Mouse (Mus musculus) skeletal muscle tissue, adult 2 months (tissue): ENCODE measurements around the gene Rtn4rl2.

Experiments used
- DNase-seq: peaks from one replicate; pipeline ENCODE4 v3.0.0-alpha.2; 2012; ENCODE audit warnings: low read depth, low spot score

Gene Rtn4rl2

DNA sequence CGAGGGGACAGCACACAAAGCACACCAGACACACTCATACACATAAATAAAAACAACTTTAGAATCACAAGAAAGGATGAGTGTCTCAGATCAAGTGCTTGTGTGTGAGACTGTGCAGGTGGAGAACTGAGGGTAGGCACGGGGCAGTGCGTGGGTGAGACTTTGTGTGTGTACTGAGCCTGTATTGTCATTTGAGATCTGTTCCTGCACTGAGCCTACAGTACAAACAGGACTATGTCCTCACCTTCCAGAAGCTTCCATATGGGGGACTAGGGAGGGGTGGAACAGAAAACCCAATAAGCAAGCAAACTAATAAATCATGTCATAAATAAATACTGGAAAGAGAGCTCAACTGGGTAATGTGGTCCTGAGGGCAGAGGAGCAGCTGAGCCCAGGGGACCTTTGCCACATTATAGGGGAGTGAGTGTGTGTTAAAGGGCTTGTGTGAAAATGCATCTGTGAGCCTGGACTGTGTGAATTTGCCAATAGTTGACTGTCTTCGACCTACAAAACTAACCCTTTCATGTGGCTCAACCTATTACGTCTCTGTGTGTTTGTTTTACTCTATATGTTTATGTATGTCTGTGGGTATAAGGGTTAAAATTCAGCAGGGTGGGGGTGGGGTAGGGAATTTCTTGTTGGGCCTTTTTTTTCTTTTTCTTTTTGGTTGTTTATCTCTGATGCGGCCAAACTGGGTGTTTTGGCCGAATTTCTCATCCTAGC, 35.9 kb downstream of the Rtn4rl2 start:
- no peak for DNase-seq

DNA sequence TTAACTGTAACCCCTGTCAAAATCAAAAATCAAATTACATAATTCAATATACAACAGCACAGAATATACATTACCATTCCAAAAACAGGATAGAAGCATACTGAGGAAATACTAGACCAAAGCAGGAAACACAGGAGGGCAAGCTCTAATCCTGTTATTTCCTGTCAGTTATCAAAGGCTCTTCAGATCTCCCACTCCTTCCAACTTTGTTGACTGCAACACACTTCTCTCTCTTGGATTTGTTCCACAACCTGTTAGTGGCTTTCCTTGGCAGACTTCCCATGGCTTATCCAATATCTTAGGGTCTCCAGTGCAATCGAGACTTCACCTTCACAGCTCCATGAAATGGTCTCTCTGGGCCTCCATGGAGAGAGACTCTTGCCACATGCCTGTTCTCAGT, 41.3 kb downstream of the Rtn4rl2 start:
- DNase-seq, result no peak

DNA sequence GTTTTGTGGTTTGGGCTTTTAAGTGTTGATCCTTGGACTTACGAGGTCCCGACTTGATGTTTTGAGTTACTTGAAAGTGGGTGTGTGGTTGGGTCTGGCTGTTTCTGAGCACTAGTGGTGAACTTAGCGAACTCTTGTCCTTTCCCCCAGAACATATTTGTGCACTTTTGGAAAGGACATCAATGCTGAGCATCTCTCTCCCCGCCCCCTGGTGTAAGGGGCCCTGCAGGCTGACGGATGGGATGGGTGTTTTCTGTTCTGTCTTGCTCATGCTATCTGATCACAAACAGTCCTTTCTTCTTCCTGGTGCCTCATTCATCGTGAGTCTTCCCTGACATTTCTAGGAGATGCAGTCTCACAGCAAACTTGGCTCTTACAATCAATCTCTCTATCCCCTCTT, 42.9 kb downstream of the Rtn4rl2 start:
- DNase-seq, result no peak

DNA sequence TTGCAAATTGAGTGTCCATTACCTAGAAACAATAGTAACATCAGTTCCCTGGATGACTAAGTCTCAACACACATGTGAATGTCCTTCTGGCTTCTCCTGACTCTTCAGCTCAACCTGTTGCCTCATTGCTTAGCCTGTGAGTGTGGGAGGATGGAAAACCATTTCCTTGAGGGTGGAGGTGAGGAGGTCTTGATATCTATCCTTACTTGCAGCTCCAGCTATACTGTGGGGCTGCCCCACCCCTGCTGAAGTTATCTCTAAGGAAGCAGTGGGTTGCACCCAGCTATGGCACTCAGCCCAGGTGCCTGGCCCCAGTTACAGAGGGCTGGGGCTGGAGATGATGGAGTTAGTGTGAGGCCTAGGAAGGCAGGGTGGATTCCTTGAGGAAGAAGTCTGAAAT, 44.6 kb downstream of the Rtn4rl2 start:
- DNase-seq, result no peak

DNA sequence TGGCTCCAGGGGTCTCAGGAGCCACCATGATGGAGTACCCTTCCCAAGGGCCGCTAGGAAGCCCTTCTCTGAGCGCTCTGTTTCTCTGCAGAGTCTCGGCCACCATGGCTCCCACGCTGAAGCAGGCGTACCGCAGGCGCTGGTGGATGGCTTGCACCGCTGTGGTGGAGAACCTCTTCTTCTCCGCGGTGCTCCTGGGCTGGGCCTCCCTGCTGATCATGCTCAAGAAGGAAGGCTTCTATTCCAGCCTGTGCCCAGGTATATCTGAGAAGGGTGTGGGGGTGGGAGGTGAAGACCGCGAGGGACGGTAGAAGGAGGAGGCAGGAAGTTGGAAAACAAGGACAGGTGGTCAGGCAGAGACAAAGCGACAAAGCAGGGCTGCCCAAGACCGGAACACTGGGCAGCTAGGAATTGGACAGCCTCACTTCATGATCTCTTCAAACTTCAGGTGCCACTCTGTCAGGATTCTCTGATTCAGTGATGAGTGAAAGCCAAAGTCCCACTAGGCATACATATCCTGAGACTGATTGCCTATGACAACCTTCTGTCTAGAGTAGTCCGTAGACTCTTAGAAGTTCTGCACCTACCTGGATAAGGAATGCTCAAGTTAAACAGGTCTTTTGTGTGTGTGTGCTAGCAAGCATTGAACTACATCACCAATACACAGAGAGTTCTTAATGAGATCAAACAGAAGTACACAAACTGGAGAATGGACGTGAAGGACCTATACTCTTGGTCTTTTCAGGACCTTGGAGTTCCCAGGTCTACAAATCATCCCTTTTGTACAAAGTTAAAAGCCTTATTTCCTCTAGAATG, 45.6 kb downstream of the Rtn4rl2 start:
- DNase-seq, result no peak

DNA sequence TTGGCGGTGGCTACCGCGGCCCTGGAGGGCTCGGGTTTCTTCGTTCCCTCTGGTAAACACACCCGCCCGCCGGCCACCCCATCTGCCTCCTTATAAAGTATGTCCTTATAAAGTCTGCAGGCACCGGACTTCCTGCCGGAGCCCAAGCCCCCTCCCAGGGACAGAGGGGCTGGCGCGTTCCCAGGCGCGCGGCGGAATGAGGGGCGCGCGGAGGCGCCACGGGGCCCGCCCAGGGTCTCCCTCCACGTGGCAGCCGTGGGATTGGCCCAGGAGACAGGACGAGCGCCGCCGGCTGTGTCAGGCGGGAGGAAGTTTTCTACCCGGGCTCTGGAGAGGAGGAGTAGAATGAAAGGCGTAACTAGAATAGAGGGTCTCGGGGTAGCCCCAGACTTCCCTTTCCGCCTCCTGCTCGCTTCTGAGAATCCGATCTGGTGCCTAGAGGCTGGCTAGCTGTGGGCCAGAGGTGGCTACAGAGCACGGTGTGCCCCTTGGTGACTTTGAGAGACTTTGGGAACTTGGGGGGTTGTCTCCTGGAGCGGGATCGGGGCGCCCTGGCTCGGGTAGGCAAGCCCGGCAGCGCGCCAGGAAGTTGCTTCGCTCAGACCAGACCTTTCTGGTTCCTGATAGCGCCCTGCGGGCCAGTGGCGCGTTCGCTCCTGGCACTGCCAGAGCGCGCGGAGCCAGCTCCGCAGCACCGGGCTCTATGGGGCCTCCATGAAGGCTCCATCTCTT, 46.3 kb downstream of the Rtn4rl2 start:
- peak; percentile 70 for DNase-seq

DNA sequence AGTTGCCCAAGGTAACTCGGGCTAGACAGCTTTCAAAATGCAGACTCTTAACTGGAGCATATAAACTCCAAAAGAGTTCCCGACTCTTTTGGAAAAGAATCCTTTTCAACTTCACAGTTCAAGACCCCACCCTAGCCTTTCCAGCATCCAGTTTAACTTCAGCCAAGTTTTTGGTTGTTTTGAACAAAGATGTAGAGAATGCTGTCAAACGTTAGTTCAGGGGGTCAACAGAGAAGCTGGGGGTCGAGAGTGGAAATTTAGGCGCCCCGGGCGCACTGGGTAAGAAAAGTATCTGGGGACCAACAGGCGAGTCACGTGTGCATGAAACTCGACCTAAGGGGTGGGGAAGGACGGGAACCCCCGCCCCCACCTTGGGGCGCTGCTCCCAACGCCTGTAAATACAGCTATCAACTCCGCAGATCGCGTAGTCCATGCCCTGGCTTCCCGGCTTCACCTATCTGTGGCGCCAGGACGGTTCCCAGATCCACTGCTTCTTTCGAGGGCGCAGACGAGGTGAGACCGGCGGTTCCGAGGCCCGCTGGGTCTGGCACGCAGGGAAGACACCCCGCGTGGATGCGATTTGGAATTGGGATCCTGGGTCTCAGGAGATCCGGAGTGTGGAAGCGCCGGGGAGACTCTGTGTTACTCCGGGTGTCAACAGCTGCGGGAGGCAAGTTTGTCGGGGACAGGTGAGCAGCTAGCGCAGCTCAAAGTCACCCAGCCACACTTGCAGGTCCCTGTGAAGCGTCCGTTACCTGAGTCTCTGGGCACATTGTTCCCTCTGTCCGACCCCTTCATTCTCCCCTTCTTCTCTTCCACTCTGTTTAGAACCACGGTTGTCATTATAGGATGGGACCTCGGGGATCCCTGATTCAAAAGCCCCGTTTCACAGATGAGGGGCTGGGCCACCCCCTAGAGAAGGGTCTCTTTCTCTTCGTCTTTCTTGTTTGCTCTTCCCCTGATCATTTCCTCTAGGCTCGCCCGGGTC, 47.2 kb downstream of the Rtn4rl2 start:
- peak; percentile 76 for DNase-seq

DNA sequence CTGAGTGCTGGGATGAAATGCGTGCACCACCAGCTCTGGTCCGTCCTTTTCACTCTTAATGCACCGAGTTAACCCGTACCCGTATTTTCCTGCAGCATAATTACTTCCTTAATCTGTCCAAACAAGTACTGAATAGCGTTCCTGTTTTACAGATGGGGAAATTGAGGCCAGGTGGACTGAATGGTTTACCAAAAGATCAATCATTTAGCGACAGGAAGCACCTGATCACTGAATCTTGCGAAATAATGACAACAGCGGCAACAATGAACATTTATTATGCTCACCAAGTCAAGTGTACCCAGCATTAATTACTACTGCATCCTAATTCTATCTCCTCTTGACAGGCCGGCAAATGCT, 47.9 kb downstream of the Rtn4rl2 start, which contains the start of gene Slc43a1:
TSS of gene Slc43a1 (plus strand) at position 258 of the 357 bp plus-strand sequence.
- no peak for DNase-seq

DNA sequence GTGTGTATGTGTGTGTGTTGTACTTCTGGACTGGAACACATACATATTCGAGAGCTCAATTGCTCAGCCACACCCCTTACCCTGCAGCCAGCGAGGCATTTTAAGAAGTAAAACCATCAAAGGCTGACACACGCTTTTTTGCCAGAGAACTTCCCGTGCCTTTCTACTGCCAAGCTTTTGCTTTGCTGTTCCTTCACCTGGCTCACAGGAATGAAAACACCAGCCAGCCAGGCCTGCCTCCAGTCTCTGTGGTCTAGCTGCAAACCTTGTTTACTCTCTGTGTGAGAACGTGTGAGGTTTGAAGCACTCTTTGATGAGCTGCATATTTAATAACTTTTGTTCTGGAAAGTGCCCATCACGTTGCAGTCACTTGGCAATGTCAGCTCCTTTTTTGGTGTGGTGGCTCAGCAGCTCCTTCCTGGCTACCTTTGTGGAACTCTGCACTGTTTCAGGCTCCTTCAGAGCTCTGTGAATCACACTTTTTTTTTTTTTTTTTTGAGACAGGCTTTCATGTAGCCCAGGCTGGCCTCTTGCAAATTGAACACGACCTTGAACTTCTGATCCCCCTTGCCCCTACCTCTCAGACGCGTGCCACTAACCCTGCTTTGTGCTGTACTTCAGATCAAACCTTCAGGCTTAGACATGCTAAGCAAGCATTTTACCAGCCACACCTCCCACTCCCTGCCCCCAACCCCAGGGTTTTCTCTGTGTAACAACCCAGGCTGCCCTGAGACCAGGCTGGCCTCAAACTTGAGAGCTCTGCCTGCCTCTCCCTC, 48.5 kb downstream of the Rtn4rl2 start:
- no peak for DNase-seq

DNA sequence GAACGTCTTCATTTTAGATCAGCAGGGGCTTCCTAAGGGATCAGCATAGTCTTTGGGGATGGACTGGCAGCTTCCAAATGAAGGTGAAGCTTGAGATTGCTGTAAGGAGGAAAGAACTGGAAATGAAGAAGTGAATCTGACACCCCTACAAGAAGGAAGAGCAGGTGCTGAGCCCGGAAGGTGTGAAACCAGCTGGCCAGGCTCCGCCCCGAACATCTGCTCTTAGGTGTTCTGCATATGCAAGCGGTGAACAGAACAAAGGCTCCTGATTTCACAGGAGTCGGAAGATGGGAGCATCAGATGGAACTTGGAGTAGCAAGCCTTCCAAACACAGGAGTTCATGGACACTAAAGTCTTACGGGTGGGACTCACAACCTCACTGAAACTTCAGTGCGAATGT, 49.4 kb downstream of the Rtn4rl2 start:
- no peak for DNase-seq

DNA sequence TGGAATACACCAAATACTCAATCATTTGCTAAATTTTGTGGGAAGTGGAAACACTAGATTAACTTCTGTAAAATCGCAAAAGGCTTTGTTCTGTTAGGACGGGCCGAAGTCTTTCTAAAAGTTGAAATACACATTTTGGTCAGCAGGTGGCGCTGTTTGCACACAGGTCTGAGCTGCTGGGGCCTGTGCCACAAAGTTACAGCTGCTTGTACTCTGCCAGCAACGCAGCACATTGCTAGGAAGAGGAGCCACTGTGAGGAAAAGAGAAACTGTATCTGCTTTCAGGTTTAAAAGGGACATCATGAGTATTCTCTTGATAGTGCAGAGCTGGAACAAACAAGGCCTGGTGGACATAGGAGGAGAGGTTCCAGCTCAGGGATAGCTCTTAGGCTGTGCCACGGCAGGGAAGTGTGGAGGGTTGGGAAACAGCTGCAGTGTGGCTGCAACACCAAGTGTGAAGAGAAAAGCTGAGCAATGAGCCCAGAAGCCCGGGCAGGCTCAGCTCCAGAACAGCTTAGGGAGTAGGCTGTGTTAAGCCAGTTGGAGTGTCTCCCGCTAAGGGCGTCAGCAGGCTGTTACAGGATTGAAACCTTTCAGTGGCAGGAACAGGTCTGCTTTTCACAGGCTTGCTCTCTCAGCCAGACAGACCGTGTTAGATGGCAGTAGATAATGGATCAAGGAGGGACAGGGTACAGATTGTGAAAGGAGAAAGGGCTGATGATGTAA, 54.7 kb downstream of the Rtn4rl2 start:
- DNase-seq, result peak; percentile 92

DNA sequence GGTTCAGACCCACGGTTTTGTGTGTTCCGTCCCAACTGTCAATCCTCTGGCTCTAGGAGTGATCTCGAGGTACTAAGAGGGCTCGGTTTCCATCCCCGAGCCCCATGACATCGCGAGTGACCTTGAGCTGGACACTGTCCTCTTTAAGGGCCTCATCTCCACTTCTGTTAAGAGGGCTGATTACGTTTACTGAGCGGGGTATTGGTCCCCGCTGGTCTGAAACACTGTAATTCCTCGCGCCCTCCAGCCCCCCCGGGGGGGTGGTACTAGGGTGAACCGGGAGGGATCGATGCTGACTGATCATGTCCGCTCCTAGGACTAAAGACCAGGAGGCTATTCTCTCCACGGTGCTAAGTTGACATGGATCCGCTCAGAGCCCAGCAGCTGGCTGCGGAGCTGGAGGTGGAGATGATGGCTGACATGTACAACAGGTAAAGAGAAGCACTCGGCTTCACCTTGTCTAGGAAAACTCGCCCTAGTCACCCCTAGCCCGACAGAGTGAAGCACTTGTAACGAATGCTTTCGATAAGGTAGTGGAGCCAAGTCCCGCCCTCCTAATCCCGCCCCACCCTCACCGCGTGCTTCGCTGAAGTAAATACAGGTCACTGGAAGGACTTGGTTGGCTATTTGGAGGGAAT, 59.1 kb downstream of the Rtn4rl2 start:
- no peak for DNase-seq

DNA sequence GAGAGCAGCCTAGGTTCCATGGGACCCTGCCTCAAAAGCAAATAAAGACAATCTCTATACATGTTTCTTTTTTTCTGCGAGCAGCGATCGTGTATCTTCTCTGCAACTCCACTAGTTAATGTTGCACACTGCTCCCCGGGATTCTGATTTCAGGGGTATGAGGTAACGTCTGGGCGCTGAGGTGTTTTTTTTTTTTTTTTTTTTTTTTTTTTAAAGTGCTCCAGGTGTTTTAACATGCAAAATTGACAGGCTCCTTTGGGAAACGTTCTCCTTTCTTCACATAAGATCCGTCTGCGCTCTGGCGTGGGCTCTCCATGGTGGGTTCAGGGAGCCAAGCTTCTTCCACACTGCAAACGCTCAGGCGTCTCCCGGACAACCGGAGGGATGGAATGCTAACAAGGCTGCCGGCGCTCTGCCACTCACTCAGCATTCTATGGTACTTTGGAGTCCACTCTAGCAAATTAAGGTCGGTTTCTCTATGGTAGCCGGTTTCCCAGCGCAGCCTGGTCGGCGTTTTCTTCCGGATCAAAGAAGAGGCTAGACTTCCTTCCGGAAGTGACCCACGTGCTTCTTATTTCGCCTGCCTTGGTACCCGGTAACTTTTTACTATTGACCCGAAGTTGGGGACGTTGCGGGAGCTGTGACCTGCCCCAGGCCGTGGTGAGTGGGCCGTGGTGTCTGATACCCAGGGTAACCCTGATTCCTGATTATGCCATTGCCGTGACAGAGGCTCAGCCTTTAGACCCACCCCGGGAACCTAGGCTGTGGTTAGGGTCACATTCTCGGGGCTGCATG, 59.8 kb downstream of the Rtn4rl2 start, which contains the start of gene Timm10:
TSS of gene Timm10 (plus strand) at position 510 of the 795 bp plus-strand sequence.
- peak; percentile 92 for DNase-seq

DNA sequence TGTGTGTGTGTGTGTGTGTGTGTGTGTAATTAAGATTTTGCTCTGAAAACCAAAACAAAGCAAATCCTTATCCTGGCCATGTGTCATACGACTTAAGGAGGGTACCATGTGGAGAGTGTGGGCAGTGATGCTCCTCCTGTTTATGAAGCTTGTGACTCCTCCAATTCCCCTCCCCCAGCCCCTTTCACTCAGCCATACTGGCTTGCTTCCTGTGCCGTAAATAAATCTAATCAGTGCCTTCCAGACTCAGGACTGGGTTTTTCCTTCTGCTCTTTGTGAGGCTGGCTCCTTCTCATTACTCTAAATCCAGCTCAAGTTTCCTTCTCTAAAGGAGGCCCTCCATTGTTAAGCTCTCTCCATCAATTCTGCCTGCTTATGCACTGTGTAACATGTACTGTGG, 63.3 kb downstream of the Rtn4rl2 start:
- no peak for DNase-seq

DNA sequence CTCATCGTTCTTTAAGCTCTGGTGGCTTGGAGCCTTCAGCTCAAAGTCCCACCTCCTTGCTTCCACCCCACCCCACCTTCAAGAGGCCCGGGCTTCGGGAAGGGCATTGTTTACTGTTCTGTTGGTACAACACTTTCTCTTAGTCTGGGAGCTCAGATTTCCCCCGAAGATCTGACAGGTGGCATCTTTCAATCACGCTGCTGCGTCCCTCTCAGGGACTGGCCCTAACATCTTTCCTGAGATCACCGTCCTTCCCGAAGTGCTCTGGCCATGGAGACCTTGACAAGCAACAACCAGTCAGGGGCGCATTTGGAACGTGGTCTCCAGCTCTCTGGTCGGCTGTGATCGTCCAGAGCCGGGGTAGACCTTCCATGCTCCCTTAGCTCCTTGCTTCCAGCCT, 64.0 kb downstream of the Rtn4rl2 start, which contains the start of gene Smtnl1:
TSS of gene Smtnl1 (minus strand) at position 101 of the 400 bp plus-strand sequence.
- DNase-seq, result no peak
